Mouse (Mus musculus): ENCODE data around the gene Adgrg2. TPM values are rescaled to one million over a fixed set of nuclear protein-coding genes. Genes with fewer than 3 reads are reported as not detected.

Gene Adgrg2
- polyA plus RNA-seq, 1 experiment: 0.72 TPM

GRCm38 (mm10) chrX:160502048-160503041, 111.9 kb downstream of the Adgrg2 start, which contains the start of gene Phka2:
Gene Phka2, plus strand, starts transcription at chrX:160502166.
- no peaks in the 10 kb centered on the region for H3K27me3 ChIP-seq (ENCODE audit: control insufficient read depth, insufficient read depth, low read length)
- peak within 1 kb of the TSS; percentile 79 for H3K27ac ChIP-seq (ENCODE audit: insufficient read depth, low read length)

DNA sequence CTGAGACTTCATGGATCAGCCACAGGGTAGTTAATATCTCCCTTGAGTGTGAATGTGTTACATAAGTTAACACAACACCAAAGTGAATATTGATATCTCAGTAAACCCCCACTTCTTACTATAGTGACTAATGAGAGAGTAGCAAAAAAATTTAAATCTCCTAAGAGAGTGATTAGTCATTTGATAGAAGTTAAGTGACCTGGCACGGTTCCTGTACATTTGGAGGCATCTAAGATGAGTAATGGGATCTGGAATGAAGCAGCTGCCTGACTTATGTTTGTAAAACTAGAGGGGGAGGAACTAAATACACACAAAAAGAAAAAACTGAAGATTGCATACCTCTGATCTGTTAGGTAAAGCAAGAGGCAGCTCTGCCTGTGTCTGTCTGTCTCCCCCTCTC, 118.6 kb downstream of the Adgrg2 start:
- no peaks in the 10 kb centered on the region for H3K4me1 ChIP-seq (ENCODE audit: control insufficient read depth, insufficient read depth, low read length)
- no peak overlapping the region for H3K4me3 ChIP-seq (replicated peaks; ENCODE audit: insufficient read depth, low read depth, low read length)
- H3K27me3 ChIP-seq (ENCODE audit: control insufficient read depth, insufficient read depth, low read length): no peaks in the 10 kb centered on the region
- no peak for DNase-seq
- TF ChIP-seq POLR2A (IDR thresholded peaks at IDR 0.05; ENCODE audit: borderline replicate concordance, insufficient read depth, low read length): no peak
- TF ChIP-seq CTCF (IDR thresholded peaks at IDR 0.05; ENCODE audit: borderline replicate concordance, insufficient read depth, low read depth, low read length): no peak
- WGBS: 68% methylated on average over 1 of the region's 1 CpGs
- H3K27ac ChIP-seq (ENCODE audit: insufficient read depth, low read length): no peak overlapping the region

More at GRCm38 (mm10) chrX:160502048-160503041, 111.9 kb downstream of the Adgrg2 start, which contains the start of gene Phka2:
- peak; percentile 82 to 87 for DNase-seq
- no peak for TF ChIP-seq POLR2A (IDR thresholded peaks at IDR 0.05; ENCODE audit: borderline replicate concordance, insufficient read depth, low read length)
- TF ChIP-seq CTCF (IDR thresholded peaks at IDR 0.05; ENCODE audit: borderline replicate concordance, insufficient read depth, low read depth, low read length): no peak
- Histone ChIP-seq H3K4me1 (ENCODE audit: control insufficient read depth, insufficient read depth, low read length) (no peaks in the 10 kb centered on the region), H3K4me3 (replicated peaks; ENCODE audit: insufficient read depth, low read depth, low read length) (peak within 1 kb of the TSS; percentile 99)
- 4% methylated on average over 45 of the region's 61 CpGs for WGBS

GRCm38 (mm10) chrX:160510197-160510596, 119.7 kb downstream of the Adgrg2 start:
- TF ChIP-seq CTCF (IDR thresholded peaks at IDR 0.05; ENCODE audit: borderline replicate concordance, insufficient read depth, low read depth, low read length) (no peak), POLR2A (IDR thresholded peaks at IDR 0.05; ENCODE audit: borderline replicate concordance, insufficient read depth, low read length) (no peak)
- Histone ChIP-seq H3K4me3 (replicated peaks; ENCODE audit: insufficient read depth, low read depth, low read length) (no peak overlapping the region), H3K27ac (ENCODE audit: insufficient read depth, low read length) (no peak overlapping the region), H3K27me3 (ENCODE audit: control insufficient read depth, insufficient read depth, low read length) (no peaks in the 10 kb centered on the region), H3K4me1 (ENCODE audit: control insufficient read depth, insufficient read depth, low read length) (no peaks in the 10 kb centered on the region)
- WGBS: 84% methylated on average over 2 of the region's 2 CpGs
- DNase-seq: no peak

DNA sequence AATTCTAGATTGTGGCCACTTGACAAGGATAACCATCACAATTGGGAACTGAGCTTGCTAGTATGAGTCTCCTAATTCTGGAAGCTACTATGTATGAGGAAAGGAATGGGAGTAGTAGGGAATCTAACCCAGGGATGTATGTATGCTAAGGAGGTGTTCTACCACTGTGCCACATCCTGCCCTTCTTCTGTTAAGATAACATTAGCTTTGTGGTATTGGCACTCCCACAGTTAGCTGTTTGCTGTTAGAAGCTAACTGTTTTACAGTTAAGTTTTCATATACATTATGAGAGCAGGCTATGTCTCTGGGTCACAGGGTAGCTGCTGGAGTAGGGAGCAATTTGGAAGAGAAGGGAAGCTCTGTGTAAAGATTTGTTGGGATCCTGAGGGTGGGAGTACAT, 125.5 kb downstream of the Adgrg2 start:
- DNase-seq: no peak
- Histone ChIP-seq H3K4me3 (replicated peaks; ENCODE audit: insufficient read depth, low read depth, low read length) (no peak overlapping the region), H3K4me1 (ENCODE audit: control insufficient read depth, insufficient read depth, low read length) (no peaks in the 10 kb centered on the region), H3K27ac (ENCODE audit: insufficient read depth, low read length) (no peak overlapping the region), H3K27me3 (ENCODE audit: control insufficient read depth, insufficient read depth, low read length) (no peaks in the 10 kb centered on the region)
- TF ChIP-seq POLR2A (IDR thresholded peaks at IDR 0.05; ENCODE audit: borderline replicate concordance, insufficient read depth, low read length) (no peak), CTCF (IDR thresholded peaks at IDR 0.05; ENCODE audit: borderline replicate concordance, insufficient read depth, low read depth, low read length) (no peak)

DNA sequence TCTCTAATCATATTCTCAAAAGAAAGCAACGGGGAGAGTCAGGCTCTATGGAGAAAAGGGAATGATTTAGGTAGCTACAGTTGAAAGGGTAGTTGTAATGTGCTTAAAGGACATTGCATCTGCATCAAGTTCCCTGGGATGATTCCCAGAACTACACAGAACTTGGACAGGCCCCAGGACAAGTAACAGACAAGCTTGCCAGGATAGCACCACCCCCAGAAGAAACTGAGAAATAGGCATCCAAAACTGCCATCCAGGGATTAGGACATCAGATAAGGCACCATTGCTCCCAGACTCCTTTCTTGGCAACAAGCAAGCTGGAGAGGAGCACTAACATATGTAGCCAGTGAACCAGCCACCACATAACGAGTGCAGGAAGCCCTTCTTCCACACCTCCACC, 152.3 kb downstream of the Adgrg2 start:
- TF ChIP-seq CTCF (IDR thresholded peaks at IDR 0.05; ENCODE audit: borderline replicate concordance, insufficient read depth, low read depth, low read length) (no peak), POLR2A (IDR thresholded peaks at IDR 0.05; ENCODE audit: borderline replicate concordance, insufficient read depth, low read length) (no peak)
- 41% methylated on average over 2 of the region's 2 CpGs for WGBS
- DNase-seq: no peak
- H3K4me3 ChIP-seq (replicated peaks; ENCODE audit: insufficient read depth, low read depth, low read length): no peak overlapping the region
- no peaks in the 10 kb centered on the region for H3K27me3 ChIP-seq (ENCODE audit: control insufficient read depth, insufficient read depth, low read length)
- no peaks in the 10 kb centered on the region for H3K4me1 ChIP-seq (ENCODE audit: control insufficient read depth, insufficient read depth, low read length)
- no peak overlapping the region for H3K27ac ChIP-seq (ENCODE audit: insufficient read depth, low read length)

Other genes starting within 250 kb of the Adgrg2 start
- gene Phka2, start 111.5 kb downstream of the Adgrg2 start, polyA plus RNA-seq (2012; rRNA removed): 28.3 and 29.7 TPM in 2 replicates

Data from cerebellum, adult 2 months (tissue).